7 mouse cellular contexts compared by ENCODE assay signal in genomic region chr7:3666921-3667391, GRCm38 (mm10). TPM values are rescaled to one million over a fixed set of nuclear protein-coding genes. Genes with fewer than 3 reads are reported as not detected.
DNase-seq lines count a peak whose midpoint lies in the region; ATAC-seq and TF ChIP-seq lines count a peak whose summit lies in the region.

No protein-coding gene starts in this region.

- ATAC-seq in lung, embryonic 14.5 days (ENCODE audit: insufficient read depth): no peak
- ATAC-seq in intestine, embryonic 14.5 days (replicated peaks; ENCODE audit: low FRiP score, low TSS enrichment, low read depth): 0 out of 2 replicates have a peak, but pooled peaks have one; percentile 17
- ATAC-seq in activated CD4-positive, CD25-positive, alpha-beta regulatory T cell, adult 4 months: no peak
- no peak for ATAC-seq in frontal cortex, adult (ENCODE audit: low TSS enrichment)

- H3K36me3 ChIP-seq in lung, embryonic 14.5 days (ENCODE audit: insufficient read depth): peaks cover 17% of the 10 kb centered on the region
- H3K36me3 ChIP-seq in intestine, embryonic 14.5 days (ENCODE audit: control insufficient read depth, insufficient read depth, low read length): peaks cover 14% of the 10 kb centered on the region

- H3K27ac ChIP-seq in lung, embryonic 14.5 days (ENCODE audit: low read depth): no peak overlapping the region
- peak overlapping the region; percentile 14; the same call in 1 of the 2 replicates for H3K27ac ChIP-seq in intestine, embryonic 14.5 days (ENCODE audit: low read depth)

- 11% methylated on average over 14 of the region's 14 CpGs for WGBS in lung, embryonic 14.5 days
- 13% methylated on average over 14 of the region's 14 CpGs for WGBS in intestine, embryonic 14.5 days

- TF ChIP-seq CTCF in lung, embryonic 14.5 days (IDR thresholded peaks at IDR 0.05; ENCODE audit: low read depth): peak; percentile 29

- no peak overlapping the region for H3K4me3 ChIP-seq in lung, embryonic 14.5 days (ENCODE audit: low read depth, low read length)
- peak overlapping the region; percentile 16; the same call in 1 of the 2 replicates for H3K4me3 ChIP-seq in intestine, embryonic 14.5 days (ENCODE audit: low read depth, low read length)

- H3K4me2 ChIP-seq in lung, embryonic 14.5 days: peak overlapping the region; percentile 82
- H3K4me2 ChIP-seq in intestine, embryonic 14.5 days (ENCODE audit: low read length): peak overlapping the region; percentile 33

- H3K9me3 ChIP-seq in lung, embryonic 14.5 days (ENCODE audit: low read depth, low read length): no peaks in the 10 kb centered on the region
- H3K9me3 ChIP-seq in intestine, embryonic 14.5 days (ENCODE audit: control insufficient read depth, low read length): no peaks in the 10 kb centered on the region

- DNase-seq in lung, embryonic 14.5 days: peak; percentile 40
- DNase-seq in lung, postnatal 25 days (ENCODE audit: low spot score): no peak
- peak; percentile 56 for DNase-seq in c-Kit-negative CD71-positive TER-119-positive erythroid progenitor cells, embryonic 14.5 days (ENCODE audit: low read depth, low spot score)
- DNase-seq in intestine, embryonic 14.5 days (ENCODE audit: low spot score): peak; percentile 58
- peak; percentile 34 for DNase-seq in retina, embryonic 14.5 days (ENCODE audit: low spot score)

- no peaks in the 10 kb centered on the region for H3K27me3 ChIP-seq in lung, embryonic 14.5 days (ENCODE audit: insufficient read depth, low read length)
- no peaks in the 10 kb centered on the region for H3K27me3 ChIP-seq in intestine, embryonic 14.5 days (replicated peaks; ENCODE audit: control insufficient read depth, insufficient read depth, low read length)

- 0 out of 2 replicates have a peak, but pooled peaks cover 3% of the 10 kb centered on the region for H3K4me1 ChIP-seq in lung, embryonic 14.5 days (ENCODE audit: insufficient read depth)
- H3K4me1 ChIP-seq in intestine, embryonic 14.5 days (replicated peaks; ENCODE audit: control insufficient read depth, insufficient read depth, low read length): peaks cover 12% of the 10 kb centered on the region

- H3K9ac ChIP-seq in lung, embryonic 14.5 days: no peak overlapping the region
- H3K9ac ChIP-seq in intestine, embryonic 14.5 days (ENCODE audit: low read length): peak overlapping the region; percentile 12; the same call in 1 of the 2 replicates

RNA-seq across cellular contexts. Expression of gene Leng1, which starts 1.3 kb away (rescaled TPM):
- 12.0 and 12.5 TPM in 2 replicates for polyA plus RNA-seq in lung, embryonic 14.5 days (2014; fragmentation: Nextera tagmentation; extraction: Ambion mirVana)
- polyA plus RNA-seq in intestine, embryonic 14.5 days (2014; fragmentation: Nextera tagmentation; extraction: Ambion mirVana): 13.1 and 13.4 TPM in 2 replicates
- polyA plus RNA-seq in activated CD4-positive, CD25-positive, alpha-beta regulatory T cell, adult 4 months (2017; shearing (Covaris generic)): 1 to 10 TPM; 6.6 to 8.6 TPM

RNA-seq across cellular contexts. Expression of gene Tmc4, which starts 10.4 kb away (rescaled TPM):
- 16.1 and 17.3 TPM in 2 replicates for polyA plus RNA-seq in lung, embryonic 14.5 days (2014; fragmentation: Nextera tagmentation; extraction: Ambion mirVana)
- 60.5 and 64.1 TPM in 2 replicates for polyA plus RNA-seq in intestine, embryonic 14.5 days (2014; fragmentation: Nextera tagmentation; extraction: Ambion mirVana)
- polyA plus RNA-seq in activated CD4-positive, CD25-positive, alpha-beta regulatory T cell, adult 4 months (2017; shearing (Covaris generic)): 1 to 10 TPM; 4.1 to 9.2 TPM

RNA-seq across cellular contexts. Expression of gene Cnot3, which starts 21.9 kb away (rescaled TPM):
- 76.4 and 79.8 TPM in 2 replicates for polyA plus RNA-seq in lung, embryonic 14.5 days (2014; fragmentation: Nextera tagmentation; extraction: Ambion mirVana)
- polyA plus RNA-seq in intestine, embryonic 14.5 days (2014; fragmentation: Nextera tagmentation; extraction: Ambion mirVana): 65.7 and 71.7 TPM in 2 replicates
- polyA plus RNA-seq in activated CD4-positive, CD25-positive, alpha-beta regulatory T cell, adult 4 months (2017; shearing (Covaris generic)): 10 to 100 TPM; 36.6 to 42.0 TPM

RNA-seq across cellular contexts. Expression of gene Tsen34, which starts 25.7 kb away (rescaled TPM):
- polyA plus RNA-seq in lung, embryonic 14.5 days (2014; fragmentation: Nextera tagmentation; extraction: Ambion mirVana): 277 and 290 TPM in 2 replicates
- polyA plus RNA-seq in intestine, embryonic 14.5 days (2014; fragmentation: Nextera tagmentation; extraction: Ambion mirVana): 244 and 253 TPM in 2 replicates
- 10 to 100 TPM in 1 of 2 experiments, 1 to 10 TPM in 1; 7.5 to 10.4 TPM for polyA plus RNA-seq in activated CD4-positive, CD25-positive, alpha-beta regulatory T cell, adult 4 months (2017; shearing (Covaris generic))

RNA-seq across cellular contexts. Expression of gene Mboat7, which starts 26.4 kb away (rescaled TPM):
- 38.0 and 44.2 TPM in 2 replicates for polyA plus RNA-seq in lung, embryonic 14.5 days (2014; fragmentation: Nextera tagmentation; extraction: Ambion mirVana)
- 38.7 and 43.8 TPM in 2 replicates for polyA plus RNA-seq in intestine, embryonic 14.5 days (2014; fragmentation: Nextera tagmentation; extraction: Ambion mirVana)
- polyA plus RNA-seq in activated CD4-positive, CD25-positive, alpha-beta regulatory T cell, adult 4 months (2017; shearing (Covaris generic)): 10 to 100 TPM; 13.8 to 27.6 TPM
